9 mouse cellular contexts compared by ENCODE assay signal in the genomic region with DNA sequence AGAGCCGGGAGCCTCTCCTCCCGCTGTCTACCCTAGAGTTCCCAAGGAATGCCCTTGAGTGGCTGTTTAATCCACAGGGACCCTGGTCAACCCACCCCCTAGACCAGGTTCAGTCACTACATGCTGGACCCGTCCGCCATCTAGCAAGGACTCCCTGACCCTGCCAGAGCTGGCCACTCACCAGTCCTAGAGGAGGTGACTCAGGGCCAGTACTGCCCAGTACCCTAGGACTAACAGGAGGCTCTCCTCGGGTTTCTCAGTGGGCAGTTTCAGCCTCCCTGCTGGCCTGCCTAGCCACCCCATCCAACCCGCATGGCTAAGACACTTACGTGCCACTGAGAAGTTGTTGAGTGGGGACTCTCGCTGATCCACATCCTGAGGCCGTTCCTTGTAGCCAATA. TPM values are rescaled to one million over a fixed set of nuclear protein-coding genes. Genes with fewer than 3 reads are reported as not detected.
A peak's percentile ranks its signal among the peaks of the same experiment; 100 is the strongest.
DNase-seq lines count a peak whose midpoint lies in the region; ATAC-seq and TF ChIP-seq lines count a peak whose summit lies in the region.
"Had no signal": no experiment of that assay in that cellular context is flagged by ENCODE, and none has a peak within 500 bp of the region (broad histone marks: within the 10 kb centered on the region; RNA-seq: fewer than 3 reads in every experiment).

No protein-coding gene starts in this region.

- no peaks in the 10 kb centered on the region for H3K27me3 ChIP-seq in heart, embryonic 13.5 days (replicated peaks)
- H3K27me3 ChIP-seq in midbrain, embryonic 11.5 days (ENCODE audit: control insufficient read depth, insufficient read depth, low read length), result no peaks in the 10 kb centered on the region
- H3K27me3 ChIP-seq in midbrain, postnatal 0 days (ENCODE audit: insufficient read depth, low read length), result no peaks in the 10 kb centered on the region
- no peaks in the 10 kb centered on the region for H3K27me3 ChIP-seq in limb, embryonic 13.5 days

- H3K9me3 ChIP-seq in heart, embryonic 13.5 days, result no peaks in the 10 kb centered on the region
- no peaks in the 10 kb centered on the region for H3K9me3 ChIP-seq in midbrain, embryonic 11.5 days (ENCODE audit: control insufficient read depth, low read length)
- no peaks in the 10 kb centered on the region for H3K9me3 ChIP-seq in midbrain, postnatal 0 days (ENCODE audit: low read length)
- no peaks in the 10 kb centered on the region for H3K9me3 ChIP-seq in limb, embryonic 13.5 days

- no peak for TF ChIP-seq CTCF in midbrain, postnatal 0 days (IDR thresholded peaks at IDR 0.05)

- no peak for ATAC-seq in heart, embryonic 13.5 days (ENCODE audit: extremely low read depth, insufficient number of reproducible peaks, low FRiP score, low TSS enrichment)
- ATAC-seq in midbrain, embryonic 11.5 days (ENCODE audit: low FRiP score), result no peak
- ATAC-seq in midbrain, postnatal 0 days (ENCODE audit: low FRiP score), result no peak
- ATAC-seq in limb, embryonic 13.5 days (ENCODE audit: low FRiP score, low read depth), result no peak
- ATAC-seq in megakaryocyte progenitor cell, adult 5-6 weeks (replicated peaks; ENCODE audit: poor library complexity), result no peak

- H3K36me3 ChIP-seq in heart, embryonic 13.5 days, result peaks cover 95% of the 10 kb centered on the region
- H3K36me3 ChIP-seq in midbrain, embryonic 11.5 days (ENCODE audit: control insufficient read depth, insufficient read depth, low read length), result peaks cover 35% of the 10 kb centered on the region
- H3K36me3 ChIP-seq in midbrain, postnatal 0 days (ENCODE audit: insufficient read depth, low read length), result peaks cover 43% of the 10 kb centered on the region
- H3K36me3 ChIP-seq in limb, embryonic 13.5 days, result peaks cover 98% of the 10 kb centered on the region

- WGBS in heart, embryonic 13.5 days, result 65% methylated on average over 9 of the region's 9 CpGs
- 78% methylated on average over 9 of the region's 9 CpGs for WGBS in midbrain, embryonic 11.5 days
- WGBS in midbrain, postnatal 0 days, result 74% methylated on average over 9 of the region's 9 CpGs
- 78% methylated on average over 9 of the region's 9 CpGs for WGBS in limb, embryonic 13.5 days

- peak overlapping the region; percentile 61 for H3K9ac ChIP-seq in heart, embryonic 13.5 days
- peak overlapping the region; percentile 44 for H3K9ac ChIP-seq in midbrain, embryonic 11.5 days (ENCODE audit: low read length)
- no peak overlapping the region for H3K9ac ChIP-seq in midbrain, postnatal 0 days (replicated peaks; ENCODE audit: low read length, poor library complexity, severe bottlenecking)
- peak overlapping the region; percentile 50; the same call in 1 of the 2 replicates for H3K9ac ChIP-seq in limb, embryonic 13.5 days

- peak overlapping the region; percentile 21; the same call in 1 of the 2 replicates for H3K4me3 ChIP-seq in heart, embryonic 13.5 days
- no peak overlapping the region for H3K4me3 ChIP-seq in midbrain, embryonic 11.5 days (ENCODE audit: low read depth, low read length)
- no peak overlapping the region for H3K4me3 ChIP-seq in midbrain, postnatal 0 days (ENCODE audit: low read depth, low read length)
- no peak overlapping the region for H3K4me3 ChIP-seq in limb, embryonic 13.5 days

- peaks cover 85% of the 10 kb centered on the region for H3K4me1 ChIP-seq in heart, embryonic 13.5 days
- H3K4me1 ChIP-seq in midbrain, embryonic 11.5 days (ENCODE audit: control insufficient read depth, insufficient read depth, low read length), result peaks cover 56% of the 10 kb centered on the region
- H3K4me1 ChIP-seq in midbrain, postnatal 0 days (ENCODE audit: insufficient read depth, low read length), result peaks cover 13% of the 10 kb centered on the region
- peaks cover 70% of the 10 kb centered on the region for H3K4me1 ChIP-seq in limb, embryonic 13.5 days

- H3K27ac ChIP-seq in heart, embryonic 13.5 days (replicated peaks), result peak overlapping the region; percentile 99
- peak overlapping the region; percentile 84 for H3K27ac ChIP-seq in midbrain, embryonic 11.5 days (ENCODE audit: low read depth, low read length)
- no peak overlapping the region for H3K27ac ChIP-seq in midbrain, postnatal 0 days (ENCODE audit: low read depth, low read length)
- peak overlapping the region; percentile 93 for H3K27ac ChIP-seq in limb, embryonic 13.5 days

- no peak for DNase-seq in heart, adult 8-10 months (ENCODE audit: low spot score)
- no peak for DNase-seq in midbrain, embryonic 11.5 days (ENCODE audit: low spot score, missing footprints)
- DNase-seq in midbrain, postnatal 0 days (ENCODE audit: low spot score), result no peak
- no peak for DNase-seq in adrenal gland, postnatal 4 days (ENCODE audit: low spot score in 2 of 2)
- DNase-seq in thymus, postnatal 25 days, result no peak
- DNase-seq: kidney, adult 18-20 months had no signal

- H3K4me2 ChIP-seq in heart, embryonic 13.5 days, result peak overlapping the region; percentile 67
- no peak overlapping the region for H3K4me2 ChIP-seq in midbrain, embryonic 11.5 days
- H3K4me2 ChIP-seq in midbrain, postnatal 0 days (ENCODE audit: low read depth, low read length, poor library complexity, severe bottlenecking), result no peak overlapping the region
- H3K4me2 ChIP-seq in limb, embryonic 13.5 days (replicated peaks), result peak overlapping the region; percentile 54; the same call in 1 of the 2 replicates

RNA-seq across cellular contexts. Expression of gene Akt1, which starts 12.8 kb away (rescaled TPM):
- 59.2 and 66.6 TPM in 2 replicates for polyA plus RNA-seq in heart, embryonic 13.5 days (2015; fragmentation: Nextera tagmentation; extraction: Ambion mirVana)
- 100 to 1,000 TPM; 161 to 195 (median 179) TPM for total RNA-seq in heart, adult 8-10 months (2022)
- polyA plus RNA-seq in midbrain, embryonic 11.5 days (2014; fragmentation: Nextera tagmentation; extraction: Ambion mirVana), result 62.5 and 82.6 TPM in 2 replicates
- 201 and 208 TPM in 2 replicates for total RNA-seq in midbrain, postnatal 0 days (2014; rRNA removed)
- 93.1 and 93.3 TPM in 2 replicates for polyA plus RNA-seq in midbrain, postnatal 0 days (2015; fragmentation: Nextera tagmentation; extraction: Ambion mirVana)
- 62.5 and 71.0 TPM in 2 replicates for polyA plus RNA-seq in limb, embryonic 13.5 days (2015; fragmentation: Nextera tagmentation; extraction: Ambion mirVana)
- total RNA-seq in megakaryocyte progenitor cell, adult 5-6 weeks (2015), result 84.3 and 85.6 TPM in 2 replicates
- total RNA-seq in megakaryocyte progenitor cell, adult 5-6 weeks (2017), result 74.8 and 96.1 TPM in 2 replicates
- 100 to 1,000 TPM; 334 to 351 TPM for total RNA-seq in adrenal gland, postnatal 4 days (2021)

RNA-seq across cellular contexts. Expression of gene Zbtb42, which starts 16.8 kb away (rescaled TPM):
- 5.8 and 6.2 TPM in 2 replicates for polyA plus RNA-seq in heart, embryonic 13.5 days (2015; fragmentation: Nextera tagmentation; extraction: Ambion mirVana)
- 1 to 10 TPM; 4.0 to 5.5 (median 4.9) TPM for total RNA-seq in heart, adult 8-10 months (2022)
- 4.8 and 5.1 TPM in 2 replicates for polyA plus RNA-seq in midbrain, embryonic 11.5 days (2014; fragmentation: Nextera tagmentation; extraction: Ambion mirVana)
- 0.94 and 1.5 TPM in 2 replicates for total RNA-seq in midbrain, postnatal 0 days (2014; rRNA removed)
- 1.2 and 1.8 TPM in 2 replicates for polyA plus RNA-seq in midbrain, postnatal 0 days (2015; fragmentation: Nextera tagmentation; extraction: Ambion mirVana)
- polyA plus RNA-seq in limb, embryonic 13.5 days (2015; fragmentation: Nextera tagmentation; extraction: Ambion mirVana), result 2.2 and 2.4 TPM in 2 replicates
- 1.8 and 2.1 TPM in 2 replicates for total RNA-seq in megakaryocyte progenitor cell, adult 5-6 weeks (2015)
- total RNA-seq in megakaryocyte progenitor cell, adult 5-6 weeks (2017), result 0.54 and 0.92 TPM in 2 replicates
- 1 to 10 TPM; 6.4 to 6.8 TPM for total RNA-seq in adrenal gland, postnatal 4 days (2021)

RNA-seq across cellular contexts. Expression of gene Siva1, which starts 17.4 kb away (rescaled TPM):
- polyA plus RNA-seq in heart, embryonic 13.5 days (2015; fragmentation: Nextera tagmentation; extraction: Ambion mirVana), result 129 and 149 TPM in 2 replicates
- total RNA-seq in heart, adult 8-10 months (2022), result 10 to 100 TPM; 28.3 to 35.2 (median 30.0) TPM
- 182 and 230 TPM in 2 replicates for polyA plus RNA-seq in midbrain, embryonic 11.5 days (2014; fragmentation: Nextera tagmentation; extraction: Ambion mirVana)
- 24.0 and 25.4 TPM in 2 replicates for total RNA-seq in midbrain, postnatal 0 days (2014; rRNA removed)
- polyA plus RNA-seq in midbrain, postnatal 0 days (2015; fragmentation: Nextera tagmentation; extraction: Ambion mirVana), result 43.4 and 45.5 TPM in 2 replicates
- 246 and 251 TPM in 2 replicates for polyA plus RNA-seq in limb, embryonic 13.5 days (2015; fragmentation: Nextera tagmentation; extraction: Ambion mirVana)
- 163 and 168 TPM in 2 replicates for total RNA-seq in megakaryocyte progenitor cell, adult 5-6 weeks (2015)
- 291 and 325 TPM in 2 replicates for total RNA-seq in megakaryocyte progenitor cell, adult 5-6 weeks (2017)
- 10 to 100 TPM; 69.9 to 72.6 TPM for total RNA-seq in adrenal gland, postnatal 4 days (2021)

RNA-seq across cellular contexts. Expression of gene Adssl1, which starts 42.0 kb away (rescaled TPM):
- 69.3 and 83.9 TPM in 2 replicates for polyA plus RNA-seq in heart, embryonic 13.5 days (2015; fragmentation: Nextera tagmentation; extraction: Ambion mirVana)
- total RNA-seq in heart, adult 8-10 months (2022), result 100 to 1,000 TPM; 184 to 207 (median 193) TPM
- 1.9 and 2.7 TPM in 2 replicates for polyA plus RNA-seq in midbrain, embryonic 11.5 days (2014; fragmentation: Nextera tagmentation; extraction: Ambion mirVana)
- 2.0 and 4.1 TPM in 2 replicates for total RNA-seq in midbrain, postnatal 0 days (2014; rRNA removed)
- 8.2 and 9.4 TPM in 2 replicates for polyA plus RNA-seq in midbrain, postnatal 0 days (2015; fragmentation: Nextera tagmentation; extraction: Ambion mirVana)
- polyA plus RNA-seq in limb, embryonic 13.5 days (2015; fragmentation: Nextera tagmentation; extraction: Ambion mirVana), result 12.8 and 14.7 TPM in 2 replicates
- total RNA-seq in megakaryocyte progenitor cell, adult 5-6 weeks (2015), result 113 and 131 TPM in 2 replicates
- 113 and 126 TPM in 2 replicates for total RNA-seq in megakaryocyte progenitor cell, adult 5-6 weeks (2017)
- 10 to 100 TPM; 17.1 to 19.5 TPM for total RNA-seq in adrenal gland, postnatal 4 days (2021)

RNA-seq across cellular contexts. Expression of gene Cep170b, which starts 58.4 kb away (rescaled TPM):
- polyA plus RNA-seq in heart, embryonic 13.5 days (2015; fragmentation: Nextera tagmentation; extraction: Ambion mirVana), result 4.0 and 4.3 TPM in 2 replicates
- total RNA-seq in heart, adult 8-10 months (2022), result 10 to 100 TPM; 12.3 to 14.7 (median 13.4) TPM
- polyA plus RNA-seq in midbrain, embryonic 11.5 days (2014; fragmentation: Nextera tagmentation; extraction: Ambion mirVana), result 5.2 and 5.5 TPM in 2 replicates
- total RNA-seq in midbrain, postnatal 0 days (2014; rRNA removed), result 125 and 140 TPM in 2 replicates
- 42.7 and 46.4 TPM in 2 replicates for polyA plus RNA-seq in midbrain, postnatal 0 days (2015; fragmentation: Nextera tagmentation; extraction: Ambion mirVana)
- 14.7 and 16.6 TPM in 2 replicates for polyA plus RNA-seq in limb, embryonic 13.5 days (2015; fragmentation: Nextera tagmentation; extraction: Ambion mirVana)
- 0.59 and 2.1 TPM in 2 replicates for total RNA-seq in megakaryocyte progenitor cell, adult 5-6 weeks (2015)
- total RNA-seq in megakaryocyte progenitor cell, adult 5-6 weeks (2017), result 1.1 and 4.7 TPM in 2 replicates
- 10 to 100 TPM; 49.2 to 56.6 TPM for total RNA-seq in adrenal gland, postnatal 4 days (2021)

Comparison
In these comparisons a context has a peak if more than half of its experiments do, and no peak if none do; other contexts are left out.
1. H3K4me2 ChIP-seq: peak in heart, embryonic 13.5 days (single experiment) and limb, embryonic 13.5 days (single experiment); none in midbrain, embryonic 11.5 days (single experiment) and midbrain, postnatal 0 days (single experiment).